Mouse (Mus musculus) E14TG2a.4 (cell line): ENCODE measurements around the gene Idh1.

Source experiments
- CTCF ChIP-seq: conservative IDR thresholded peaks from 2 replicates; pipeline ENCODE4 v1.5.1; 2014; ENCODE audit warnings: low read length
- POU5F1 ChIP-seq: IDR thresholded peaks from 2 replicates; pipeline ENCODE4 v1.6.1; 2014; ENCODE audit warnings: low read length, borderline replicate concordance

GRCm38 (mm10) chr1:65118150-65118913 is 68.0 kb downstream of the Idh1 start:
- no peak for TF ChIP-seq CTCF
- no peak for TF ChIP-seq POU5F1
